Mouse (Mus musculus) heart, embryonic 13.5 days (tissue): ENCODE measurements around the gene Uts2r. TPM values are rescaled to one million over a fixed set of nuclear protein-coding genes. Genes with fewer than 3 reads are reported as not detected.

Experiments
- ATAC-seq: fragments of 200-750 bp; cut with Nextera tagmentation; 2 replicates; pipeline ENCODE4 v1.8.0; 2017; ENCODE audit warnings: moderate TSS enrichment; ENCODE audit not compliant: insufficient number of reproducible peaks, low FRiP score, low TSS enrichment; ENCODE audit errors: extremely low read depth
- H3K27ac ChIP-seq: fragments of 300-500 bp; sonication (generic); replicated peaks from 2 replicates; pipeline ENCODE4 v1.5.1; 2015; ENCODE audit warnings: moderate library complexity, mild to moderate bottlenecking, inconsistent platforms
- H3K27me3 ChIP-seq: fragments of 300-500 bp; sonication (generic); replicated peaks from 2 replicates; pipeline ENCODE4 v1.6.1; 2015; ENCODE audit warnings: mild to moderate bottlenecking, inconsistent platforms
- H3K36me3 ChIP-seq: fragments of 300-500 bp; sonication (generic); 2 replicates; pipeline ENCODE4 v1.6.1; 2015; ENCODE audit warnings: mild to moderate bottlenecking, inconsistent platforms
- H3K4me1 ChIP-seq: fragments of 300-500 bp; sonication (generic); 2 replicates; pipeline ENCODE4 v1.6.1; 2015; ENCODE audit warnings: inconsistent platforms
- H3K4me2 ChIP-seq: fragments of 300-500 bp; sonication (generic); 2 replicates; pipeline ENCODE4 v1.6.1; 2015; ENCODE audit warnings: inconsistent platforms, mild to moderate bottlenecking, moderate library complexity
- H3K4me3 ChIP-seq: fragments of 300-500 bp; sonication (generic); 2 replicates; pipeline ENCODE4 v1.5.1; 2015; ENCODE audit warnings: moderate library complexity, mild to moderate bottlenecking, inconsistent platforms
- H3K9ac ChIP-seq: fragments of 300-500 bp; sonication (generic); 2 replicates; pipeline ENCODE4 v1.6.1; 2015; ENCODE audit warnings: inconsistent platforms, mild to moderate bottlenecking, moderate library complexity
- H3K9me3 ChIP-seq: fragments of 300-500 bp; sonication (generic); 2 replicates; pipeline ENCODE4 v1.6.1; 2016; ENCODE audit warnings: inconsistent platforms
- WGBS: fragments of 180-500 bp; shearing (Covaris S2); methylation state at CpG from one replicate; pipeline ENCODE4 v1.1.7; 2015; ENCODE audit warnings: mixed read lengths; 5-methylcytosine and 5-hydroxymethylcytosine counted together
- polyA plus RNA-seq: library from polyadenylated mRNA; unstranded; fragments of >200 nt; fragmentation: Nextera tagmentation; extraction: Ambion mirVana; gene quantifications from 2 replicates; pipeline ENCODE4 v1.2.1, GENCODE M21; 2015

The Uts2r gene
- polyA plus RNA-seq, 1 experiment from 2014 or later: not detected

DNA sequence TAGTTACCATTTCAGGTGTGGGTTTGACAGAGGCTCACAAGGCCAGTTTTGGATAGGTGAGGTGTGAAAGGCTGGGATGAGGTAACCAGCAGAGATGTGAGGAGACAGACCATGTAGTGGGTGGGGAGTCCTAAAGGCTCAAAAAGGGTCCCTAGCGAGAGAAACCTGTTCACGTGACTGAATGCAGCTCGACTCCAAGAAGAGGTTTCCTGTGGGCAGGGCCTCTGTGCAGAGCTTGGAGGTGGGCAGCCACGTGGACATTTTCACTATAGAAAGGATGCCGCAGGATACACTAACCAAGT is 43.7 kb downstream of the Uts2r start:
- ATAC-seq: no peak
- Histone ChIP-seq H3K36me3 (peaks cover 11% of the 10 kb centered on the region), H3K9ac (peak overlapping the region; percentile 91), H3K4me3 (peak overlapping the region; percentile 86), H3K27ac (peak overlapping the region; percentile 90; the same call in 1 of the 2 replicates), H3K4me1 (peaks cover 21% of the 10 kb centered on the region), H3K27me3 (no peaks in the 10 kb centered on the region), H3K9me3 (no peaks in the 10 kb centered on the region), H3K4me2 (peak overlapping the region; percentile 87)
- 3% methylated on average over 5 of the region's 5 CpGs for WGBS

DNA sequence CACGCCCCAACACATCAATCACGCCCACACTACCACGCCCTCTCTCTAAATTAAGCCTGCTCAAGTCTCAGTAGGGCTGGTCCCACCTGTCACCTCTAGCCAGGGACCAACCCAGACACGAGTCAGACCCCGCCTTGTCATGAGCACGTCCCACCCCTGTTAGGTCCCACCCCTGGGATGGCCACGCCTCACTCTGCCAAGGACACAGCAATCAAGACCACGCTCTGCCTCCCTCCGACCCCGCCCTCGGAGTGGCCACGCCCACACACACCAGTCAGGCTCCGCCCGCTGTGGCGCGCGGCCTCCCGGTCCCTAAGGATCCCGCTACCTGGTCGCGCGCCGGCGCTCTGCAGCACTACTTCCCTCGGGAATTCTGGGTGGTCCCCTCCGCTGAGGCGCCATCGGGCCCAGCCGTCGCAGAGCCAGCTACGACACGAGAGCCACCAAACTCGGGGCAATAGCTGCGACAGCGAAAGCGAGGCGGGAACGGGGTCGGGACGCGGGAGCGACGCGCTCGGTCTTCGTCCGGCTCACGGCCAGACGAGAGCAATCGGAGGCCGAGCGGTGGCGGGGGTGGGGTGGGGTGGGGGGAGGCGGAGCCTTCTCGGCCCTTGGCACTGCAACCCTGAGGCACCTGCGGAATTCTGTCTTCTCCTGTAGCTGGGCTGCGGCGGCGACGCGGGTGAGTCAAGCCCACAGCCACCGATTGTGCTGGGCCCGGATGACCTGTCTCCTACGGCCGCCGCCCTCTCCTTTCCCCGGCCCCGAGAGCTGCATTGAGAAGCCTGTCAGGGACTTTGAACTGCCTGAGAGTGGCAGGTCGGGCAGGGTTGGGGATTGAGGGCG is 44.3 kb downstream of the Uts2r start, which contains the start of the genes Hexdc and Ogfod3:
TSS of gene Hexdc (plus strand) at position 273 of the 846 bp plus-strand sequence.
TSS of gene Ogfod3 (minus strand) at position 551 of the 846 bp plus-strand sequence.
- Histone ChIP-seq H3K4me3 (peak within 1 kb of the TSS; percentile 86), H3K4me1 (peaks cover 21% of the 10 kb centered on the region), H3K27me3 (no peaks in the 10 kb centered on the region), H3K9ac (peak within 1 kb of the TSS; percentile 91), H3K36me3 (peaks cover 16% of the 10 kb centered on the region), H3K27ac (peak within 1 kb of the TSS; percentile 90), H3K9me3 (no peaks in the 10 kb centered on the region), H3K4me2 (peak within 1 kb of the TSS; percentile 87)
- peak; percentile 98 for ATAC-seq
- WGBS: under 1% methylated on average over 70 of the region's 70 CpGs

Other genes with a start within 250 kb of the Uts2r start
- gene Ccdc57, start 227.4 kb upstream of the Uts2r start, polyA plus RNA-seq: 3.1 and 3.7 TPM in 2 replicates
- 224 and 258 TPM in 2 replicates for gene Slc16a3, start 211.8 kb upstream of the Uts2r start, polyA plus RNA-seq
- 71.4 and 71.5 TPM in 2 replicates for gene Csnk1d, start 168.9 kb upstream of the Uts2r start, polyA plus RNA-seq
- gene Cd7, start 120.9 kb upstream of the Uts2r start, polyA plus RNA-seq: 0.22 and 0.29 TPM in 2 replicates
- not detected in 2 replicates for gene Sectm1b, start 96.7 kb upstream of the Uts2r start, polyA plus RNA-seq
- gene Sectm1a, start 79.1 kb upstream of the Uts2r start, polyA plus RNA-seq: 0.11 TPM in 1 of 2 replicates, not detected in the other
- gene Tex19.2, start 41.6 kb upstream of the Uts2r start, polyA plus RNA-seq: not detected in 2 replicates
- not detected in 2 replicates for gene Tex19.1, start 14.1 kb upstream of the Uts2r start, polyA plus RNA-seq
- gene Hexdc, start 44.2 kb downstream of the Uts2r start, polyA plus RNA-seq: 7.6 and 8.4 TPM in 2 replicates
- gene Ogfod3, start 44.4 kb downstream of the Uts2r start, polyA plus RNA-seq: 28.4 and 34.6 TPM in 2 replicates
- gene Cybc1, start 69.1 kb downstream of the Uts2r start, polyA plus RNA-seq: 21.5 and 21.6 TPM in 2 replicates
- gene Narf, start 77.0 kb downstream of the Uts2r start, polyA plus RNA-seq: 46.1 and 52.9 TPM in 2 replicates
- gene Foxk2, start 99.7 kb downstream of the Uts2r start, polyA plus RNA-seq: 5.0 and 5.1 TPM in 2 replicates
- 70.9 and 72.7 TPM in 2 replicates for gene Wdr45b, start 194.2 kb downstream of the Uts2r start, polyA plus RNA-seq
- 4.6 and 5.0 TPM in 2 replicates for gene Rab40b, start 228.0 kb downstream of the Uts2r start, polyA plus RNA-seq